Mouse (Mus musculus) kidney, adult 2 months (tissue): ENCODE measurements around the gene Unc45b.

Experiments used
- CTCF ChIP-seq: fragments of 200-500 bp; conservative IDR thresholded peaks from 2 replicates; pipeline ENCODE4 v1.5.1; 2011; ENCODE audit warnings: low read depth, mild to moderate bottlenecking, control low read depth, low read length, moderate library complexity, mixed read lengths; ENCODE audit not compliant: insufficient read depth, insufficient read length
- POLR2A ChIP-seq: fragments of 200-500 bp; IDR thresholded peaks from one replicate; pipeline ENCODE4 v1.6.1; 2011; ENCODE audit warnings: low read depth, low read length, control low read depth

DNA sequence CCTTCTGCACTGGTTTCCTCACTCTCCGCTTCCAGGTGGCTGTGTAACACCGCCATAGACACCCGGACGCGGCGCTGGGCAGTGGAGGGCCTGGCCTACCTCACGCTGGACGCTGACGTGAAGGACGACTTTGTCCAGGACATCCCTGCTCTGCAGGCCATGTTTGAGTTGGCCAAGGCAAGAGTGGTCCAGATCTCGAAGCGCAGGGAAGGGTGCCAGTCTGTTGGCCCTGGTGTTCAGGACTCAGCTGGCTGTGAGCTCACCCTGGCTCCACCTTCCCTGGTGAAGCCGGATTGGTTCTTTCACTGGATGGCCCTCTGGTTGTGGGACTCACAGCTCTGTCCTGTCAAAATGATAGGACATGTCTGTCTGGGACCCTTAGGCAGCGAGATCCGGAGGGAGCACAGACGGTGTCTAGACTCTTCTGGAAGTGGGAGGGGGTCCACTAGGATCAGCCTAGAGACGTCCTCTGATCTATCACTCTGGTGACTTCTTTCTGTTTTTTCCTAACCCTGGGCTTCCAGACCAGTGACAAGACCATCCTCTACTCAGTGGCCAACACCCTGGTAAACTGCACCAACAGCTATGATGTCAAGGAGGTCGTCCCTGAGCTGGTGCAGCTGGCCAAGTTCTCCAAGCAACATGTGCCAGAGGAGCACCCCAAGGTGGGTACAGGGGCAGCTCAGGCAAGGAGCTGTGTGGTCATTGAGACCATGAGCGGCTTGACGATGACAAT is 18.7 kb downstream of the Unc45b start:
- TF ChIP-seq CTCF (no peak), POLR2A (no peak)
